Mouse (Mus musculus) kidney, embryonic 16.5 days (tissue): Measurements from ENCODE around the gene Tnnt1. TPM values are rescaled to one million over a fixed set of nuclear protein-coding genes. Genes with fewer than 3 reads are reported as not detected.

Experiments used
- ATAC-seq: fragments of 200-750 bp; cut with Nextera tagmentation; 2 replicates; pipeline ENCODE4 v1.8.0; 2017; ENCODE audit warnings: moderate TSS enrichment; ENCODE audit not compliant: low FRiP score, low TSS enrichment
- H3K27ac ChIP-seq: fragments of 300-500 bp; sonication (generic); 2 replicates; pipeline ENCODE4 v1.5.1; 2014; ENCODE audit warnings: low read length
- H3K27me3 ChIP-seq: fragments of 300-500 bp; sonication (generic); 2 replicates; pipeline ENCODE4 v1.6.1; 2014; ENCODE audit warnings: low read length, control low read depth, mixed read lengths; ENCODE audit not compliant: insufficient read depth
- H3K36me3 ChIP-seq: fragments of 300-500 bp; sonication (generic); 2 replicates; pipeline ENCODE4 v1.6.1; 2014; ENCODE audit warnings: low read length, control low read depth, mixed read lengths; ENCODE audit not compliant: insufficient read depth
- H3K4me1 ChIP-seq: fragments of 300-500 bp; sonication (generic); 2 replicates; pipeline ENCODE4 v1.6.1; 2014; ENCODE audit warnings: low read length, control low read depth, mixed read lengths; ENCODE audit not compliant: insufficient read depth
- H3K4me2 ChIP-seq: fragments of 300-500 bp; sonication (generic); replicated peaks from 2 replicates; pipeline ENCODE4 v1.6.1; 2014; ENCODE audit warnings: low read depth, low read length
- H3K4me3 ChIP-seq: fragments of 300-500 bp; sonication (generic); 2 replicates; pipeline ENCODE4 v1.5.1; 2014; ENCODE audit warnings: mild to moderate bottlenecking, low read length
- H3K9ac ChIP-seq: fragments of 300-500 bp; sonication (generic); replicated peaks from 2 replicates; pipeline ENCODE4 v1.6.1; 2014; ENCODE audit warnings: low read length
- H3K9me3 ChIP-seq: fragments of 300-500 bp; sonication (generic); 2 replicates; pipeline ENCODE4 v1.6.1; 2016; ENCODE audit warnings: low read length, control low read depth
- WGBS: fragments of 180-500 bp; shearing (Covaris S2); extraction: QIAGEN DNeasy Blood & Tissue Kit; methylation state at CpG from one replicate; pipeline ENCODE4 v1.1.7; 2014; 5-methylcytosine and 5-hydroxymethylcytosine counted together
- polyA plus RNA-seq: library from polyadenylated mRNA; unstranded; fragments of >200 nt; fragmentation: Nextera tagmentation; extraction: Ambion mirVana; gene quantifications from 2 replicates; pipeline ENCODE4 v1.2.1, GENCODE M21; 2015

The Tnnt1 gene
- polyA plus RNA-seq, 1 experiment from 2014 or later: 20.9 TPM

GRCm38 (mm10) chr7:4522292-4522691 lies 6.1 kb upstream of the Tnnt1 start:
- H3K4me3 ChIP-seq: no peak overlapping the region
- H3K4me1 ChIP-seq: peaks cover 17% of the 10 kb centered on the region
- H3K4me2 ChIP-seq: no peak overlapping the region
- no peak overlapping the region for H3K9ac ChIP-seq
- H3K27me3 ChIP-seq: peaks cover 4% of the 10 kb centered on the region; the same call in 1 of the 2 replicates
- no peaks in the 10 kb centered on the region for H3K36me3 ChIP-seq
- H3K9me3 ChIP-seq: no peaks in the 10 kb centered on the region
- no peak overlapping the region for H3K27ac ChIP-seq
- 69% methylated on average over 6 of the region's 6 CpGs for whole genome bisulfite sequencing
- no peak for ATAC-seq

GRCm38 (mm10) chr7:4521231-4522003 lies 5.2 kb upstream of the Tnnt1 start:
- Histone ChIP-seq H3K9ac (peak overlapping the region; percentile 49; the same call in 1 of the 2 replicates), H3K4me1 (peaks cover 14% of the 10 kb centered on the region), H3K27me3 (peaks cover 4% of the 10 kb centered on the region; the same call in 1 of the 2 replicates), H3K36me3 (no peaks in the 10 kb centered on the region), H3K9me3 (no peaks in the 10 kb centered on the region), H3K27ac (no peak overlapping the region), H3K4me3 (peak overlapping the region; percentile 35), H3K4me2 (peak overlapping the region; percentile 63)
- 26% methylated on average over 32 of the region's 32 CpGs for WGBS
- no peak for ATAC-seq

GRCm38 (mm10) chr7:4518487-4518886 lies 2.3 kb upstream of the Tnnt1 start:
- Histone ChIP-seq H3K27ac (no peak overlapping the region), H3K9ac (no peak overlapping the region), H3K4me1 (peaks cover 29% of the 10 kb centered on the region), H3K27me3 (peaks cover 4% of the 10 kb centered on the region; the same call in 1 of the 2 replicates), H3K4me2 (no peak overlapping the region), H3K9me3 (no peaks in the 10 kb centered on the region), H3K36me3 (no peaks in the 10 kb centered on the region), H3K4me3 (no peak overlapping the region)
- 57% methylated on average over 1 of the region's 1 CpGs for WGBS
- ATAC-seq: no peak

- no peaks in the 10 kb centered on the region for H3K27me3 ChIP-seq
- no peaks in the 10 kb centered on the region for H3K36me3 ChIP-seq
- no peak overlapping the region for H3K4me3 ChIP-seq
- H3K4me2 ChIP-seq: no peak overlapping the region
- no peaks in the 10 kb centered on the region for H3K9me3 ChIP-seq
- no peak overlapping the region for H3K27ac ChIP-seq
- peaks cover 24% of the 10 kb centered on the region for H3K4me1 ChIP-seq
- no peak for ATAC-seq
- H3K9ac ChIP-seq: no peak overlapping the region
- whole genome bisulfite sequencing: 44% methylated on average over 6 of the region's 6 CpGs
Observed at GRCm38 (mm10) chr7:4515853-4516252, 329 bp downstream of the Tnnt1 start.

- Histone ChIP-seq H3K4me3 (no peak overlapping the region), H3K4me2 (no peak overlapping the region), H3K9ac (peak overlapping the region; percentile 5), H3K9me3 (no peaks in the 10 kb centered on the region), H3K27me3 (no peaks in the 10 kb centered on the region), H3K36me3 (no peaks in the 10 kb centered on the region), H3K27ac (peak overlapping the region; percentile 61), H3K4me1 (peaks cover 23% of the 10 kb centered on the region)
- peak; percentile 44 for ATAC-seq
- WGBS: 49% methylated on average over 6 of the region's 6 CpGs
Observed at GRCm38 (mm10) chr7:4513829-4514712, 2.1 kb downstream of the Tnnt1 start.

GRCm38 (mm10) chr7:4513236-4513635 lies 2.9 kb downstream of the Tnnt1 start:
- ATAC-seq: no peak
- 30% methylated on average over 13 of the region's 13 CpGs for WGBS
- no peaks in the 10 kb centered on the region for H3K36me3 ChIP-seq
- no peak overlapping the region for H3K9ac ChIP-seq
- no peaks in the 10 kb centered on the region for H3K9me3 ChIP-seq
- H3K27ac ChIP-seq: no peak overlapping the region
- peaks cover 23% of the 10 kb centered on the region for H3K4me1 ChIP-seq
- H3K4me2 ChIP-seq: no peak overlapping the region
- no peak overlapping the region for H3K4me3 ChIP-seq
- no peaks in the 10 kb centered on the region for H3K27me3 ChIP-seq

- H3K9ac ChIP-seq: no peak overlapping the region
- no peak overlapping the region for H3K4me2 ChIP-seq
- H3K9me3 ChIP-seq: no peaks in the 10 kb centered on the region
- peaks cover 22% of the 10 kb centered on the region for H3K4me1 ChIP-seq
- H3K36me3 ChIP-seq: no peaks in the 10 kb centered on the region
- WGBS: 56% methylated on average over 8 of the region's 8 CpGs
- no peak for ATAC-seq
- H3K27ac ChIP-seq: peak overlapping the region; percentile 30; the same call in 1 of the 2 replicates
- H3K4me3 ChIP-seq: no peak overlapping the region
- no peaks in the 10 kb centered on the region for H3K27me3 ChIP-seq
Observed at GRCm38 (mm10) chr7:4511489-4512224, 4.5 kb downstream of the Tnnt1 start.

GRCm38 (mm10) chr7:4509863-4510608 lies 6.1 kb downstream of the Tnnt1 start:
- Histone ChIP-seq H3K27me3 (no peaks in the 10 kb centered on the region), H3K9me3 (no peaks in the 10 kb centered on the region), H3K4me2 (peak overlapping the region; percentile 31), H3K4me3 (0 out of 2 replicates have a peak overlapping the region, but pooled peaks have one; percentile 8), H3K9ac (peak overlapping the region; percentile 35), H3K36me3 (no peaks in the 10 kb centered on the region), H3K27ac (0 out of 2 replicates have a peak overlapping the region, but pooled peaks have one; percentile 15), H3K4me1 (peaks cover 13% of the 10 kb centered on the region; the same call in 1 of the 2 replicates)
- 20% methylated on average over 24 of the region's 24 CpGs for WGBS
- ATAC-seq: peak; percentile 75; the same call in 1 of the 2 replicates

- H3K27me3 ChIP-seq: no peaks in the 10 kb centered on the region
- WGBS: 93% methylated on average over 8 of the region's 8 CpGs
- H3K4me1 ChIP-seq: peaks cover 11% of the 10 kb centered on the region
- H3K4me2 ChIP-seq: no peak overlapping the region
- H3K9me3 ChIP-seq: no peaks in the 10 kb centered on the region
- H3K4me3 ChIP-seq: no peak overlapping the region
- H3K36me3 ChIP-seq: no peaks in the 10 kb centered on the region
- H3K27ac ChIP-seq: no peak overlapping the region
- ATAC-seq: no peak
- H3K9ac ChIP-seq: no peak overlapping the region
Observed at GRCm38 (mm10) chr7:4508739-4509116, 7.5 kb downstream of the Tnnt1 start.
